Mouse (Mus musculus) heart, embryonic 13.5 days (tissue): ENCODE data around the gene Fam214a. TPM values are rescaled to one million over a fixed set of nuclear protein-coding genes. Genes with fewer than 3 reads are reported as not detected.

Source experiments
- ATAC-seq: fragments of 200-750 bp; cut with Nextera tagmentation; 2 replicates; pipeline ENCODE4 v1.8.0; 2017; ENCODE audit warnings: moderate TSS enrichment; ENCODE audit not compliant: insufficient number of reproducible peaks, low FRiP score, low TSS enrichment; ENCODE audit errors: extremely low read depth
- H3K27ac ChIP-seq: fragments of 300-500 bp; sonication (generic); replicated peaks from 2 replicates; pipeline ENCODE4 v1.5.1; 2015; ENCODE audit warnings: moderate library complexity, mild to moderate bottlenecking, inconsistent platforms
- H3K27me3 ChIP-seq: fragments of 300-500 bp; sonication (generic); replicated peaks from 2 replicates; pipeline ENCODE4 v1.6.1; 2015; ENCODE audit warnings: mild to moderate bottlenecking, inconsistent platforms
- H3K36me3 ChIP-seq: fragments of 300-500 bp; sonication (generic); 2 replicates; pipeline ENCODE4 v1.6.1; 2015; ENCODE audit warnings: mild to moderate bottlenecking, inconsistent platforms
- H3K4me1 ChIP-seq: fragments of 300-500 bp; sonication (generic); 2 replicates; pipeline ENCODE4 v1.6.1; 2015; ENCODE audit warnings: inconsistent platforms
- H3K4me2 ChIP-seq: fragments of 300-500 bp; sonication (generic); 2 replicates; pipeline ENCODE4 v1.6.1; 2015; ENCODE audit warnings: inconsistent platforms, mild to moderate bottlenecking, moderate library complexity
- H3K4me3 ChIP-seq: fragments of 300-500 bp; sonication (generic); 2 replicates; pipeline ENCODE4 v1.5.1; 2015; ENCODE audit warnings: moderate library complexity, mild to moderate bottlenecking, inconsistent platforms
- H3K9ac ChIP-seq: fragments of 300-500 bp; sonication (generic); 2 replicates; pipeline ENCODE4 v1.6.1; 2015; ENCODE audit warnings: inconsistent platforms, mild to moderate bottlenecking, moderate library complexity
- H3K9me3 ChIP-seq: fragments of 300-500 bp; sonication (generic); 2 replicates; pipeline ENCODE4 v1.6.1; 2016; ENCODE audit warnings: inconsistent platforms
- WGBS: fragments of 180-500 bp; shearing (Covaris S2); methylation state at CpG from one replicate; pipeline ENCODE4 v1.1.7; 2015; ENCODE audit warnings: mixed read lengths; 5-methylcytosine and 5-hydroxymethylcytosine counted together
- polyA plus RNA-seq: library from polyadenylated mRNA; unstranded; fragments of >200 nt; fragmentation: Nextera tagmentation; extraction: Ambion mirVana; gene quantifications from 2 replicates; pipeline ENCODE4 v1.2.1, GENCODE M21; 2015

Fam214a gene
- polyA plus RNA-seq, 1 experiment from 2014 or later = 10.5 TPM

- WGBS = 77% methylated on average over 5 of the region's 5 CpGs
- Histone ChIP-seq H3K9me3 (no peaks in the 10 kb centered on the region), H3K27me3 (no peaks in the 10 kb centered on the region), H3K4me1 (peaks cover 49% of the 10 kb centered on the region), H3K36me3 (no peaks in the 10 kb centered on the region), H3K4me2 (no peak overlapping the region), H3K4me3 (no peak overlapping the region), H3K27ac (no peak overlapping the region), H3K9ac (no peak overlapping the region)
- ATAC-seq = no peak
Observed at GRCm38 (mm10) chr9:74972736-74973135, 20.1 kb downstream of the Fam214a start.

- ATAC-seq = no peak
- Histone ChIP-seq H3K27ac (no peak overlapping the region), H3K4me3 (no peak overlapping the region), H3K4me2 (no peak overlapping the region), H3K27me3 (no peaks in the 10 kb centered on the region), H3K36me3 (no peaks in the 10 kb centered on the region), H3K9me3 (no peaks in the 10 kb centered on the region), H3K9ac (no peak overlapping the region), H3K4me1 (peaks cover 53% of the 10 kb centered on the region)
- WGBS = 82% methylated on average over 4 of the region's 4 CpGs
Observed at GRCm38 (mm10) chr9:74973154-74973553, 20.5 kb downstream of the Fam214a start.

GRCm38 (mm10) chr9:74974758-74975157 lies 22.1 kb downstream of the Fam214a start:
- Histone ChIP-seq H3K27ac (peak overlapping the region; percentile 92), H3K9me3 (no peaks in the 10 kb centered on the region), H3K36me3 (no peaks in the 10 kb centered on the region), H3K4me2 (peak overlapping the region; percentile 77), H3K4me3 (peak overlapping the region; percentile 23), H3K27me3 (no peaks in the 10 kb centered on the region), H3K4me1 (peaks cover 59% of the 10 kb centered on the region), H3K9ac (peak overlapping the region; percentile 86)
- WGBS = 2% methylated on average over 11 of the region's 11 CpGs
- no peak for ATAC-seq

GRCm38 (mm10) chr9:74975416-74975815 lies 22.7 kb downstream of the Fam214a start:
- H3K4me1 ChIP-seq = peaks cover 63% of the 10 kb centered on the region
- H3K9me3 ChIP-seq = no peaks in the 10 kb centered on the region
- peak overlapping the region; percentile 92 for H3K27ac ChIP-seq
- H3K9ac ChIP-seq = peak overlapping the region; percentile 86
- WGBS = 11% methylated on average over 7 of the region's 7 CpGs
- H3K4me2 ChIP-seq = peak overlapping the region; percentile 77
- ATAC-seq = no peak
- no peaks in the 10 kb centered on the region for H3K27me3 ChIP-seq
- H3K4me3 ChIP-seq = peak overlapping the region; percentile 67
- H3K36me3 ChIP-seq = no peaks in the 10 kb centered on the region

GRCm38 (mm10) chr9:74975911-74976563 lies 23.4 kb downstream of the Fam214a start:
- Histone ChIP-seq H3K9me3 (no peaks in the 10 kb centered on the region), H3K27ac (peak overlapping the region; percentile 92), H3K4me2 (peak overlapping the region; percentile 77), H3K27me3 (no peaks in the 10 kb centered on the region), H3K36me3 (no peaks in the 10 kb centered on the region), H3K4me3 (peak overlapping the region; percentile 67), H3K9ac (peak overlapping the region; percentile 86), H3K4me1 (peaks cover 63% of the 10 kb centered on the region)
- ATAC-seq = peak; percentile 86
- WGBS = 1% methylated on average over 23 of the region's 23 CpGs

GRCm38 (mm10) chr9:74977251-74977650 lies 24.6 kb downstream of the Fam214a start:
- peaks cover 67% of the 10 kb centered on the region for H3K4me1 ChIP-seq
- no peaks in the 10 kb centered on the region for H3K9me3 ChIP-seq
- no peak for ATAC-seq
- peak overlapping the region; percentile 77 for H3K4me2 ChIP-seq
- H3K27me3 ChIP-seq = no peaks in the 10 kb centered on the region
- 78% methylated on average over 2 of the region's 2 CpGs for WGBS
- H3K4me3 ChIP-seq = peak overlapping the region; percentile 67; the same call in 1 of the 2 replicates
- no peaks in the 10 kb centered on the region for H3K36me3 ChIP-seq
- no peak overlapping the region for H3K9ac ChIP-seq
- no peak overlapping the region for H3K27ac ChIP-seq

GRCm38 (mm10) chr9:74977962-74978361 lies 25.3 kb downstream of the Fam214a start:
- 54% methylated on average over 7 of the region's 7 CpGs for WGBS
- no peak for ATAC-seq
- H3K9me3 ChIP-seq = no peaks in the 10 kb centered on the region
- no peaks in the 10 kb centered on the region for H3K27me3 ChIP-seq
- H3K27ac ChIP-seq = no peak overlapping the region
- H3K4me3 ChIP-seq = no peak overlapping the region
- H3K9ac ChIP-seq = peak overlapping the region; percentile 37; the same call in 1 of the 2 replicates
- peak overlapping the region; percentile 27 for H3K4me2 ChIP-seq
- H3K4me1 ChIP-seq = peaks cover 70% of the 10 kb centered on the region
- no peaks in the 10 kb centered on the region for H3K36me3 ChIP-seq

GRCm38 (mm10) chr9:74978868-74979267 lies 26.2 kb downstream of the Fam214a start:
- no peak for ATAC-seq
- H3K36me3 ChIP-seq = no peaks in the 10 kb centered on the region
- no peak overlapping the region for H3K27ac ChIP-seq
- H3K9ac ChIP-seq = no peak overlapping the region
- WGBS = 74% methylated on average over 7 of the region's 7 CpGs
- H3K4me2 ChIP-seq = no peak overlapping the region
- H3K4me1 ChIP-seq = peaks cover 64% of the 10 kb centered on the region
- no peaks in the 10 kb centered on the region for H3K27me3 ChIP-seq
- H3K4me3 ChIP-seq = no peak overlapping the region
- no peaks in the 10 kb centered on the region for H3K9me3 ChIP-seq

- Histone ChIP-seq H3K4me3 (no peak overlapping the region), H3K36me3 (no peaks in the 10 kb centered on the region), H3K27me3 (no peaks in the 10 kb centered on the region), H3K9me3 (no peaks in the 10 kb centered on the region), H3K4me1 (peaks cover 60% of the 10 kb centered on the region), H3K9ac (no peak overlapping the region), H3K27ac (no peak overlapping the region), H3K4me2 (no peak overlapping the region)
- no peak for ATAC-seq
- 79% methylated on average over 5 of the region's 5 CpGs for WGBS
Observed at GRCm38 (mm10) chr9:74979371-74979770, 26.7 kb downstream of the Fam214a start.

- ATAC-seq = no peak
- H3K4me2 ChIP-seq = no peak overlapping the region
- 69% methylated on average over 1 of the region's 1 CpGs for WGBS
- H3K4me3 ChIP-seq = no peak overlapping the region
- no peaks in the 10 kb centered on the region for H3K36me3 ChIP-seq
- H3K27me3 ChIP-seq = no peaks in the 10 kb centered on the region
- no peak overlapping the region for H3K27ac ChIP-seq
- H3K9me3 ChIP-seq = no peaks in the 10 kb centered on the region
- no peak overlapping the region; the same call in 1 of the 2 replicates for H3K9ac ChIP-seq
- H3K4me1 ChIP-seq = peaks cover 55% of the 10 kb centered on the region
Observed at GRCm38 (mm10) chr9:74979866-74980265, 27.2 kb downstream of the Fam214a start.

GRCm38 (mm10) chr9:74981663-74982111 lies 29.0 kb downstream of the Fam214a start:
- no peak overlapping the region for H3K4me3 ChIP-seq
- H3K9ac ChIP-seq = no peak overlapping the region
- no peak for ATAC-seq
- H3K4me1 ChIP-seq = peaks cover 53% of the 10 kb centered on the region
- H3K9me3 ChIP-seq = no peaks in the 10 kb centered on the region
- 49% methylated on average over 3 of the region's 3 CpGs for WGBS
- H3K27me3 ChIP-seq = no peaks in the 10 kb centered on the region
- peak overlapping the region; percentile 31; the same call in 1 of the 2 replicates for H3K27ac ChIP-seq
- no peaks in the 10 kb centered on the region for H3K36me3 ChIP-seq
- no peak overlapping the region for H3K4me2 ChIP-seq

- peak overlapping the region; percentile 20 for H3K27ac ChIP-seq
- H3K9me3 ChIP-seq = no peaks in the 10 kb centered on the region
- no peaks in the 10 kb centered on the region for H3K36me3 ChIP-seq
- ATAC-seq = no peak
- H3K4me1 ChIP-seq = peaks cover 48% of the 10 kb centered on the region
- no peak overlapping the region for H3K4me2 ChIP-seq
- no peak overlapping the region for H3K9ac ChIP-seq
- 68% methylated on average over 8 of the region's 8 CpGs for WGBS
- H3K4me3 ChIP-seq = no peak overlapping the region
- no peaks in the 10 kb centered on the region for H3K27me3 ChIP-seq
Observed at GRCm38 (mm10) chr9:74982193-74982592, 29.5 kb downstream of the Fam214a start.
